Mouse (Mus musculus) heart, embryonic 14.5 days (tissue): ENCODE data around the gene Zfp988. TPM values are rescaled to one million over a fixed set of nuclear protein-coding genes. Genes with fewer than 3 reads are reported as not detected.
"Not testable (repeated sequence)": the region's sequence is repeated elsewhere in the genome, so short reads cannot be mapped to it uniquely, and the experiment has no call there.

Experiments
- ATAC-seq: fragments of 200-750 bp; cut with Nextera tagmentation; 2 replicates; pipeline ENCODE4 v1.8.0; 2017; ENCODE audit warnings: low read depth, moderate TSS enrichment; ENCODE audit not compliant: insufficient number of reproducible peaks, insufficient read depth, low FRiP score
- H3K27ac ChIP-seq, 2 experiments: fragments of 200-500 bp in 1 of 2; fragments of 300-500 bp in 1 of 2; sonication (generic) in 1 of 2; replicated peaks in 1 of 2; 2 replicates each; pipeline ENCODE4 v1.5.1; 2012 to 2014; ENCODE audit warnings: low read depth in 2 of 2, low read length in 2 of 2, control low read depth in 1 of 2, mild to moderate bottlenecking in 1 of 2, mixed read lengths in 1 of 2; ENCODE audit not compliant: control insufficient read depth in 1 of 2, insufficient read depth in 1 of 2
- H3K27me3 ChIP-seq: fragments of 300-500 bp; sonication (generic); 2 replicates; pipeline ENCODE4 v1.6.1; 2014; ENCODE audit warnings: mild to moderate bottlenecking, low read length, control low read depth; ENCODE audit not compliant: control insufficient read depth, insufficient read depth
- H3K36me3 ChIP-seq: fragments of 300-500 bp; sonication (generic); 2 replicates; pipeline ENCODE4 v1.6.1; 2014; ENCODE audit warnings: mild to moderate bottlenecking, control low read depth, low read length, mixed read lengths; ENCODE audit not compliant: control insufficient read depth, insufficient read depth
- H3K4me1 ChIP-seq, 2 experiments: fragments of 200-500 bp in 1 of 2; fragments of 300-500 bp in 1 of 2; sonication (generic) in 1 of 2; 2 replicates each; pipeline ENCODE4 v1.6.1; 2012 to 2014; ENCODE audit warnings: low read length in 2 of 2, control low read depth in 1 of 2, mixed read lengths in 1 of 2; ENCODE audit not compliant: control insufficient read depth in 2 of 2, insufficient read depth in 2 of 2
- H3K4me2 ChIP-seq: fragments of 300-500 bp; sonication (generic); 2 replicates; pipeline ENCODE4 v1.6.1; 2014; ENCODE audit warnings: mild to moderate bottlenecking, low read length
- H3K4me3 ChIP-seq, 2 experiments: fragments of 200-500 bp in 1 of 2; fragments of 300-500 bp in 1 of 2; sonication (generic) in 1 of 2; 2 replicates each; pipeline ENCODE4 v1.5.1; 2012 to 2014; ENCODE audit warnings: low read length in 2 of 2, mild to moderate bottlenecking in 2 of 2, control low read depth in 1 of 2, low read depth in 1 of 2, moderate library complexity in 1 of 2; ENCODE audit not compliant: control insufficient read depth in 1 of 2, insufficient read depth in 1 of 2
- H3K9ac ChIP-seq: fragments of 300-500 bp; sonication (generic); 2 replicates; pipeline ENCODE4 v1.6.1; 2014; ENCODE audit warnings: mild to moderate bottlenecking, low read length
- H3K9me3 ChIP-seq: fragments of 300-500 bp; sonication (generic); 2 replicates; pipeline ENCODE4 v1.6.1; 2016; ENCODE audit warnings: low read length, control low read depth; ENCODE audit not compliant: control insufficient read depth
- WGBS: fragments of 180-500 bp; shearing (Covaris S2); extraction: QIAGEN DNeasy Blood & Tissue Kit; methylation state at CpG from one replicate; pipeline ENCODE4 v1.1.7; 2014; 5-methylcytosine and 5-hydroxymethylcytosine counted together
- polyA plus RNA-seq: library from polyadenylated mRNA; unstranded; fragments of >200 nt; fragmentation: Nextera tagmentation; extraction: Ambion mirVana; gene quantifications from 2 replicates; pipeline ENCODE4 v1.2.1, GENCODE M21; 2014

The Zfp988 gene
- polyA plus RNA-seq, result not detected in 2 replicates

DNA sequence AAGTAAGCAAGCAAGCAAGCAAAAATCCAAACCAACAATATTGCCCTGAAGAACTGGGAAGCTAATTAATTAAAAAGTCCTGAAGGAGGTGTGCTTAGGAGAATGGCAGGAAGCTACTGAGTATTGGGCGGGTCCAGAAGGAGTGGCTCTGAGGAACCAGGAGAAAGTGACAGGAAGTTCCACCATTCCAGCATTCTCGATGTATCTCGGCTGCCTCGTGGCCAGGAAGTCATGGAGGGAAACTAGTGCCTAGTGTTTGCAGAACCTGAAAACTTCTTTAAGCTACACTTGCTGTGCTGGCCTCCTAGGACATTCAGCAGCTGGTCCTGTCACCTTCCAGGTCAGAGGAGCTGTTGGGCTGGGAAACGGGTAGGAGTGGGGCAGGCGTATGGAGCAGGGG lies at the start of gene Zfp988:
Gene Zfp988 (plus strand): TSS at position 239 of the 400 bp plus-strand sequence.
- H3K27ac ChIP-seq, H3K9ac ChIP-seq, ATAC-seq, H3K4me2 ChIP-seq, H3K4me1 ChIP-seq, H3K27me3 ChIP-seq, H3K4me3 ChIP-seq, H3K36me3 ChIP-seq: not testable (repeated sequence)
- WGBS, result 80% methylated on average over 6 of the region's 6 CpGs
- H3K9me3 ChIP-seq, result peaks cover 16% of the 10 kb centered on the region

- 86% methylated on average over 2 of the region's 3 CpGs for WGBS
These were observed 42.8 kb upstream of the Zfp988 start for GRCm38 (mm10) chr4:147262708-147263107.

DNA sequence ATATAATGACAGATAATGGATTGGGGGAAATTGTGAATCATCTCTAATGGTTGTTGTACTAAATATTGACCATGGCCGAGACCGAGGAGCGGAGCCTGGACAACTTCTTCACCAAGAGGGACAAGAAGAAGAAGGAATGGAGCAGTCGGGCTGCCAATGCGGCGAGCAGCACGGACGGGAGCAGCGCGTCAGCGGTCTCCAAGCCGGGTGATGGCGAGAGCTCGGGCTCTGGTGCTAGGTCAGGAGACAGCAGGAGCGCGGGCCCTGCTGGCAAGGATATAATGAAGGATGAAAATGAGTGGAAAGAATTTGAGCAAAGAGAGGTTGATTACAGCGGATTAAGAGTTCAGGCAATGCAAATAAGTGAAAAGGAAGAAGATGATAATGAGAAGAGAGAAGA lies 38.2 kb upstream of the Zfp988 start:
- ATAC-seq, H3K9ac ChIP-seq, H3K4me2 ChIP-seq, H3K27me3 ChIP-seq, H3K36me3 ChIP-seq, H3K4me1 ChIP-seq, H3K27ac ChIP-seq, H3K4me3 ChIP-seq: not testable (repeated sequence)
- peaks cover 16% of the 10 kb centered on the region for H3K9me3 ChIP-seq
- WGBS, result 89% methylated on average over 16 of the region's 17 CpGs

More at GRCm38 (mm10) chr4:147262708-147263107, 42.8 kb upstream of the Zfp988 start:
- H3K4me3 ChIP-seq, H3K9me3 ChIP-seq, H3K27ac ChIP-seq, ATAC-seq, H3K9ac ChIP-seq, H3K27me3 ChIP-seq, H3K4me2 ChIP-seq, H3K36me3 ChIP-seq, H3K4me1 ChIP-seq: not testable (repeated sequence)

- not testable (repeated sequence) for H3K27me3 ChIP-seq, H3K4me1 ChIP-seq, ATAC-seq, H3K27ac ChIP-seq, H3K9ac ChIP-seq, H3K4me3 ChIP-seq, H3K4me2 ChIP-seq, H3K36me3 ChIP-seq
- WGBS, result 83% methylated on average over 25 of the region's 25 CpGs
- H3K9me3 ChIP-seq, result peaks cover 18% of the 10 kb centered on the region
These were observed 36.7 kb upstream of the Zfp988 start for GRCm38 (mm10) chr4:147268735-147269134.

GRCm38 (mm10) chr4:147270026-147270425 lies 35.4 kb upstream of the Zfp988 start:
- not testable (repeated sequence) for H3K36me3 ChIP-seq, H3K27me3 ChIP-seq, H3K27ac ChIP-seq, H3K4me2 ChIP-seq, H3K9ac ChIP-seq, ATAC-seq, H3K4me1 ChIP-seq, H3K4me3 ChIP-seq
- WGBS, result 73% methylated on average over 4 of the region's 4 CpGs
- peaks cover 20% of the 10 kb centered on the region for H3K9me3 ChIP-seq

- not testable (repeated sequence) for H3K27me3 ChIP-seq, H3K4me2 ChIP-seq, H3K4me1 ChIP-seq, H3K9ac ChIP-seq, ATAC-seq, H3K4me3 ChIP-seq, H3K36me3 ChIP-seq, H3K27ac ChIP-seq
- 86% methylated on average over 11 of the region's 13 CpGs for WGBS
- H3K9me3 ChIP-seq, result peaks cover 28% of the 10 kb centered on the region
These were observed 33.9 kb upstream of the Zfp988 start for GRCm38 (mm10) chr4:147271601-147272000.

DNA sequence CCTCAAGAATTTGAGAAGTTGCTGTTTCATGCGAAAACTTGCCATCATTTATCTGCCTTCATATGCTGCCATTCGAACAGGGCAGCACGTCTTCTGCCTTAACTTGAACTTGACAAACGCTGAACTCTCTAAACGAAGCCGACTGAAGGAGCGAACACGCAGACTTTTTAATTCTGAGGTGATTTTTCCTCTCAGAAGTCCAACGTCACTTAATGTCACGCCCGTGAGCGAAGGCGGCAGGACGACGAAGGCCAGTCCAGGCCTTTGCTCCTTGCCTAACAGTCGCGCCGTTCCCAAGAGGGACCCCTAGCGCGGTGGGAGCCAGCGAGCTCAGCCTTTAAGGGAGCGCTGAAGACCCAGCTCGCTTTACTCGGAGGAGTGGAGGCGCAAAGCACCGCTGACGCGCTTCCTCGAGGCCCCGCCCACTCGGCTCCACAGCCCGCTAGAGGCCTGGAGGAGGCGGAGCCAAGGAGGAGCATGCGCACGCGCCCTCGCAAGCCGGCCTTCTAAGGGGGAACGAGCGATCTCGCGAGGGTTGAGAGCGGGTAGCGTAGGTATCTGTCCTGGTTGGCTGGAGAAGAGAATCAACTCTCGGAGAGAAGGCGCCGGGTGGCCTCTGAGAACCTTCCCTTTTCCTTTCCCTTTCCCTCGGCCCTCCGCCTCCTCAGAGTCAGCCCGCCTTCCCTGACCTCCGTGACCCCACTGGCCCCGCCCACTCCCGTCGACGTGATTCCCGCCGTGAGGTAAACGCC lies 30.3 kb upstream of the Zfp988 start:
- H3K27me3 ChIP-seq, H3K36me3 ChIP-seq, H3K4me1 ChIP-seq, H3K9ac ChIP-seq, H3K27ac ChIP-seq: not testable (repeated sequence)
- Histone ChIP-seq H3K9me3 (peaks cover 17% of the 10 kb centered on the region), H3K4me3 (peak overlapping the region; percentile 16 to 28; a peak in 3 of 4 replicates), H3K4me2 (peak overlapping the region; percentile 50)
- WGBS, result 32% methylated on average over 54 of the region's 58 CpGs
- peak; percentile 47; the same call in 1 of the 2 replicates for ATAC-seq

GRCm38 (mm10) chr4:147275773-147276140 lies 29.7 kb upstream of the Zfp988 start:
- H3K9ac ChIP-seq, ATAC-seq, H3K4me1 ChIP-seq, H3K27me3 ChIP-seq, H3K36me3 ChIP-seq, H3K27ac ChIP-seq: not testable (repeated sequence)
- Histone ChIP-seq H3K9me3 (peaks cover 16% of the 10 kb centered on the region), H3K4me3 (peak overlapping the region; percentile 16 to 28; a peak in 3 of 4 replicates), H3K4me2 (peak overlapping the region; percentile 50)
- WGBS, result 25% methylated on average over 54 of the region's 54 CpGs
